12 mouse cellular contexts compared by ENCODE assay signal in genomic region chr1:75463652-75464204, GRCm38 (mm10). TPM values are rescaled to one million over a fixed set of nuclear protein-coding genes. Genes with fewer than 3 reads are reported as not detected.
DNase-seq lines count a peak whose midpoint lies in the region; ATAC-seq and TF ChIP-seq lines count a peak whose summit lies in the region.
"Had no signal": no experiment of that assay in that cellular context is flagged by ENCODE, and none has a peak within 500 bp of the region (broad histone marks: within the 10 kb centered on the region; RNA-seq: fewer than 3 reads in every experiment).

No protein-coding gene starts in this region.

- no peak for TF ChIP-seq CTCF in midbrain, postnatal 0 days (IDR thresholded peaks at IDR 0.05)

- H3K4me2 ChIP-seq in limb, embryonic 11.5 days (ENCODE audit: low read depth, severe bottlenecking), result no peak overlapping the region; the same call in 1 of the 2 replicates
- peak overlapping the region; percentile 67 for H3K4me2 ChIP-seq in liver, embryonic 13.5 days
- H3K4me2 ChIP-seq in midbrain, postnatal 0 days (ENCODE audit: low read depth, low read length, poor library complexity, severe bottlenecking), result no peak overlapping the region
- H3K4me2 ChIP-seq: kidney, embryonic 15.5 days; limb, embryonic 15.5 days had no signal

- no peak for ATAC-seq in limb, embryonic 11.5 days (ENCODE audit: insufficient number of reproducible peaks, low FRiP score, low TSS enrichment, low read depth)
- ATAC-seq in liver, embryonic 13.5 days (ENCODE audit: low read depth), result peak; percentile 87
- peak; percentile 53 for ATAC-seq in midbrain, postnatal 0 days (ENCODE audit: low FRiP score)

- DNase-seq in embryo, embryonic 10 days (ENCODE audit: low spot score), result peak; percentile 8
- no peak for DNase-seq in embryo, embryonic 10.5 days (ENCODE audit: low spot score)
- DNase-seq in limb, embryonic 11.5 days (ENCODE audit: low spot score), result no peak
- DNase-seq in limb, embryonic 10.5 days (ENCODE audit: low spot score), result no peak
- DNase-seq in liver, embryonic 13.5 days, result peak; percentile 62
- DNase-seq in midbrain, postnatal 0 days (ENCODE audit: low spot score), result no peak
- no peak for DNase-seq in cerebellum, postnatal 4 days (ENCODE audit: low spot score in 2 of 2)
- DNase-seq in layer of hippocampus, adult 9-10 months (ENCODE audit: low spot score), result no peak
- DNase-seq: cerebellum, postnatal 25 days; layer of hippocampus, postnatal 36 days had no signal

- peaks cover under 1% of the 10 kb centered on the region for H3K4me1 ChIP-seq in limb, embryonic 11.5 days (ENCODE audit: control insufficient read depth, insufficient read depth, low read length)
- peaks cover 43% of the 10 kb centered on the region for H3K4me1 ChIP-seq in limb, embryonic 10.5 days
- H3K4me1 ChIP-seq in liver, embryonic 13.5 days (replicated peaks), result peaks cover 49% of the 10 kb centered on the region
- peaks cover 6% of the 10 kb centered on the region; the same call in 1 of the 2 replicates for H3K4me1 ChIP-seq in midbrain, postnatal 0 days (ENCODE audit: insufficient read depth, low read length)

- no peaks in the 10 kb centered on the region for H3K9me3 ChIP-seq in limb, embryonic 11.5 days (ENCODE audit: control insufficient read depth, low read length)
- H3K9me3 ChIP-seq in limb, embryonic 10.5 days (replicated peaks), result no peaks in the 10 kb centered on the region
- H3K9me3 ChIP-seq in liver, embryonic 13.5 days (replicated peaks), result no peaks in the 10 kb centered on the region
- H3K9me3 ChIP-seq in midbrain, postnatal 0 days (ENCODE audit: low read length), result no peaks in the 10 kb centered on the region
- H3K9me3 ChIP-seq: kidney, embryonic 15.5 days; limb, embryonic 15.5 days had no signal

- 0 out of 2 replicates have a peak overlapping the region, but pooled peaks have one; percentile 7 for H3K9ac ChIP-seq in limb, embryonic 11.5 days (ENCODE audit: low read length)
- H3K9ac ChIP-seq in liver, embryonic 13.5 days, result peak overlapping the region; percentile 55
- H3K9ac ChIP-seq in midbrain, postnatal 0 days (replicated peaks; ENCODE audit: low read length, poor library complexity, severe bottlenecking), result peak overlapping the region; percentile 29; the same call in 1 of the 2 replicates
- H3K9ac ChIP-seq: kidney, embryonic 15.5 days; limb, embryonic 15.5 days had no signal

- H3K27ac ChIP-seq in limb, embryonic 11.5 days (replicated peaks; ENCODE audit: low read depth, low read length), result no peak overlapping the region
- H3K27ac ChIP-seq in limb, embryonic 10.5 days, result no peak overlapping the region; the same call in 1 of the 2 replicates
- H3K27ac ChIP-seq in liver, embryonic 13.5 days, result peak overlapping the region; percentile 83
- H3K27ac ChIP-seq in midbrain, postnatal 0 days (ENCODE audit: low read depth, low read length), result peak overlapping the region; percentile 38; the same call in 1 of the 2 replicates
- H3K27ac ChIP-seq: kidney, embryonic 15.5 days; limb, embryonic 15.5 days had no signal

- 73% methylated on average over 5 of the region's 5 CpGs for WGBS in limb, embryonic 11.5 days
- 77% methylated on average over 5 of the region's 5 CpGs for WGBS in limb, embryonic 10.5 days
- WGBS in liver, embryonic 13.5 days (ENCODE audit: insufficient replicate concordance), result 45% methylated on average over 5 of the region's 5 CpGs
- 54% methylated on average over 5 of the region's 5 CpGs for WGBS in midbrain, postnatal 0 days

- no peaks in the 10 kb centered on the region for H3K36me3 ChIP-seq in limb, embryonic 11.5 days (ENCODE audit: control insufficient read depth, insufficient read depth, low read length)
- no peaks in the 10 kb centered on the region for H3K36me3 ChIP-seq in limb, embryonic 10.5 days
- H3K36me3 ChIP-seq in liver, embryonic 13.5 days, result no peaks in the 10 kb centered on the region
- H3K36me3 ChIP-seq in midbrain, postnatal 0 days (ENCODE audit: insufficient read depth, low read length), result no peaks in the 10 kb centered on the region
- H3K36me3 ChIP-seq: kidney, embryonic 15.5 days; limb, embryonic 15.5 days had no signal

- no peaks in the 10 kb centered on the region; the same call in 1 of the 2 replicates for H3K27me3 ChIP-seq in limb, embryonic 11.5 days (ENCODE audit: control insufficient read depth, insufficient read depth, low read length)
- peaks cover 85% of the 10 kb centered on the region for H3K27me3 ChIP-seq in limb, embryonic 10.5 days (ENCODE audit: low read depth, poor library complexity, severe bottlenecking)
- H3K27me3 ChIP-seq in liver, embryonic 13.5 days, result peaks cover 53% of the 10 kb centered on the region
- H3K27me3 ChIP-seq in midbrain, postnatal 0 days (ENCODE audit: insufficient read depth, low read length), result peaks cover 6% of the 10 kb centered on the region

- no peak overlapping the region for H3K4me3 ChIP-seq in limb, embryonic 11.5 days (ENCODE audit: low read depth, low read length)
- H3K4me3 ChIP-seq in limb, embryonic 10.5 days, result no peak overlapping the region
- peak overlapping the region; percentile 32 for H3K4me3 ChIP-seq in liver, embryonic 13.5 days (replicated peaks)
- no peak overlapping the region for H3K4me3 ChIP-seq in midbrain, postnatal 0 days (ENCODE audit: low read depth, low read length)
- H3K4me3 ChIP-seq: kidney, embryonic 15.5 days; limb, embryonic 15.5 days had no signal

RNA-seq across cellular contexts. Expression of gene Asic4, which starts 13.5 kb away (rescaled TPM):
- polyA plus RNA-seq in limb, embryonic 11.5 days (2014; fragmentation: Nextera tagmentation; extraction: Ambion mirVana), result 0.07 and 0.13 TPM in 2 replicates
- 0.31 and 0.59 TPM in 2 replicates for polyA plus RNA-seq in limb, embryonic 10.5 days (2016; fragmentation: Nextera tagmentation; extraction: Ambion mirVana)
- polyA plus RNA-seq in liver, embryonic 13.5 days (2015; fragmentation: Nextera tagmentation; extraction: Ambion mirVana), result 0.14 and 0.25 TPM in 2 replicates
- 180 and 188 TPM in 2 replicates for total RNA-seq in midbrain, postnatal 0 days (2014; rRNA removed)
- 54.8 and 60.0 TPM in 2 replicates for polyA plus RNA-seq in midbrain, postnatal 0 days (2015; fragmentation: Nextera tagmentation; extraction: Ambion mirVana)

RNA-seq across cellular contexts. Expression of gene Chpf, which starts 15.4 kb away (rescaled TPM):
- polyA plus RNA-seq in limb, embryonic 11.5 days (2014; fragmentation: Nextera tagmentation; extraction: Ambion mirVana), result 14.2 and 16.1 TPM in 2 replicates
- 23.7 and 28.8 TPM in 2 replicates for polyA plus RNA-seq in limb, embryonic 10.5 days (2016; fragmentation: Nextera tagmentation; extraction: Ambion mirVana)
- polyA plus RNA-seq in liver, embryonic 13.5 days (2015; fragmentation: Nextera tagmentation; extraction: Ambion mirVana), result 5.6 and 5.7 TPM in 2 replicates
- total RNA-seq in midbrain, postnatal 0 days (2014; rRNA removed), result 125 and 132 TPM in 2 replicates
- 60.0 and 60.8 TPM in 2 replicates for polyA plus RNA-seq in midbrain, postnatal 0 days (2015; fragmentation: Nextera tagmentation; extraction: Ambion mirVana)

RNA-seq across cellular contexts. Expression of gene Tmem198, which starts 15.6 kb away (rescaled TPM):
- 0.17 and 0.18 TPM in 2 replicates for polyA plus RNA-seq in limb, embryonic 11.5 days (2014; fragmentation: Nextera tagmentation; extraction: Ambion mirVana)
- polyA plus RNA-seq in limb, embryonic 10.5 days (2016; fragmentation: Nextera tagmentation; extraction: Ambion mirVana), result 0.35 and 0.69 TPM in 2 replicates
- polyA plus RNA-seq in liver, embryonic 13.5 days (2015; fragmentation: Nextera tagmentation; extraction: Ambion mirVana), result 0.08 and 0.10 TPM in 2 replicates
- 52.4 and 57.8 TPM in 2 replicates for total RNA-seq in midbrain, postnatal 0 days (2014; rRNA removed)
- polyA plus RNA-seq in midbrain, postnatal 0 days (2015; fragmentation: Nextera tagmentation; extraction: Ambion mirVana), result 49.4 and 50.4 TPM in 2 replicates

RNA-seq across cellular contexts. Expression of gene Gmppa, which starts 28.0 kb away (rescaled TPM):
- polyA plus RNA-seq in limb, embryonic 11.5 days (2014; fragmentation: Nextera tagmentation; extraction: Ambion mirVana), result 44.9 and 49.9 TPM in 2 replicates
- 50.4 and 61.7 TPM in 2 replicates for polyA plus RNA-seq in limb, embryonic 10.5 days (2016; fragmentation: Nextera tagmentation; extraction: Ambion mirVana)
- 37.1 and 41.7 TPM in 2 replicates for polyA plus RNA-seq in liver, embryonic 13.5 days (2015; fragmentation: Nextera tagmentation; extraction: Ambion mirVana)
- total RNA-seq in midbrain, postnatal 0 days (2014; rRNA removed), result 77.1 and 94.9 TPM in 2 replicates
- polyA plus RNA-seq in midbrain, postnatal 0 days (2015; fragmentation: Nextera tagmentation; extraction: Ambion mirVana), result 67.4 and 76.1 TPM in 2 replicates

RNA-seq across cellular contexts. Expression of gene Obsl1, which starts 42.5 kb away (rescaled TPM):
- polyA plus RNA-seq in limb, embryonic 11.5 days (2014; fragmentation: Nextera tagmentation; extraction: Ambion mirVana), result 67.4 and 72.5 TPM in 2 replicates
- 68.0 and 75.5 TPM in 2 replicates for polyA plus RNA-seq in limb, embryonic 10.5 days (2016; fragmentation: Nextera tagmentation; extraction: Ambion mirVana)
- 7.4 and 9.0 TPM in 2 replicates for polyA plus RNA-seq in liver, embryonic 13.5 days (2015; fragmentation: Nextera tagmentation; extraction: Ambion mirVana)
- total RNA-seq in midbrain, postnatal 0 days (2014; rRNA removed), result 40.7 and 45.9 TPM in 2 replicates
- 24.2 TPM in 2 replicates for polyA plus RNA-seq in midbrain, postnatal 0 days (2015; fragmentation: Nextera tagmentation; extraction: Ambion mirVana)

Comparison
In these comparisons a context has a peak if more than half of its experiments do, and no peak if none do; other contexts are left out.
1. DNase-seq: peak in embryo, embryonic 10 days (single experiment) and liver, embryonic 13.5 days (single experiment); none in embryo, embryonic 10.5 days (single experiment), limb, embryonic 11.5 days (single experiment), limb, embryonic 10.5 days (single experiment), midbrain, postnatal 0 days (single experiment), cerebellum, postnatal 4 days (0 of 2) and layer of hippocampus, adult 9-10 months (single experiment).
2. H3K27ac ChIP-seq: peak in liver, embryonic 13.5 days (single experiment) and midbrain, postnatal 0 days (single experiment); none in limb, embryonic 11.5 days (single experiment) and limb, embryonic 10.5 days (single experiment).
3. RNA of gene Asic4, which starts 13.5 kb away (polyA plus RNA-seq): 54.8 to 60.0 TPM in midbrain, postnatal 0 days; 0.31 to 0.59 TPM in limb, embryonic 10.5 days, 0.14 to 0.25 TPM in liver, embryonic 13.5 days and 0.07 to 0.13 TPM in limb, embryonic 11.5 days; every median in the first group is over 10 times any median in the second.
4. RNA of gene Tmem198, which starts 15.6 kb away (polyA plus RNA-seq): 49.4 to 50.4 TPM in midbrain, postnatal 0 days; 0.35 to 0.69 TPM in limb, embryonic 10.5 days, 0.17 to 0.18 TPM in limb, embryonic 11.5 days and 0.08 to 0.10 TPM in liver, embryonic 13.5 days; every median in the first group is over 10 times any median in the second.
5. Peak in every context shown above with its lines, with median percentiles within 50 percentile points of each other: H3K9ac ChIP-seq.